Mouse (Mus musculus) testis, postnatal 10 days (tissue): ENCODE measurements around the gene Fam172a.
A peak's percentile ranks its signal among the peaks of the same experiment; 100 is the strongest.

ENCODE experiments used
- DNase-seq: peaks from one replicate; pipeline ENCODE4 v3.0.0; 2021; ENCODE audit warnings: low spot score

The Fam172a gene

GRCm38 (mm10) chr13:78200407-78200806 lies 498.6 kb downstream of the Fam172a start:
- DNase-seq: no peak

GRCm38 (mm10) chr13:78200991-78201870 lies 499.4 kb downstream of the Fam172a start:
- DNase-seq: peak; percentile 87

- no peak for DNase-seq
Observed at GRCm38 (mm10) chr13:78201871-78202565, 500.2 kb downstream of the Fam172a start.

GRCm38 (mm10) chr13:78202574-78203347 lies 500.9 kb downstream of the Fam172a start:
- no peak for DNase-seq

- DNase-seq: peak; percentile 62
Observed at GRCm38 (mm10) chr13:78203348-78204061, 501.7 kb downstream of the Fam172a start.

GRCm38 (mm10) chr13:78205426-78205825 lies 503.6 kb downstream of the Fam172a start:
- no peak for DNase-seq

GRCm38 (mm10) chr13:78206891-78207430 lies 505.1 kb downstream of the Fam172a start:
- DNase-seq: no peak

- DNase-seq: no peak
Observed at GRCm38 (mm10) chr13:78207796-78208645, 506.2 kb downstream of the Fam172a start.

- no peak for DNase-seq
Observed at GRCm38 (mm10) chr13:78208689-78209410, 507.0 kb downstream of the Fam172a start.

GRCm38 (mm10) chr13:78209611-78210028 lies 507.8 kb downstream of the Fam172a start:
- DNase-seq: no peak

GRCm38 (mm10) chr13:78210029-78210747 lies 508.4 kb downstream of the Fam172a start:
- no peak for DNase-seq

GRCm38 (mm10) chr13:78210748-78211089 lies 508.9 kb downstream of the Fam172a start:
- no peak for DNase-seq

GRCm38 (mm10) chr13:78211231-78212010 lies 509.6 kb downstream of the Fam172a start:
- no peak for DNase-seq

- no peak for DNase-seq
Observed at GRCm38 (mm10) chr13:78212111-78212510, 510.3 kb downstream of the Fam172a start.

- DNase-seq: no peak
Observed at GRCm38 (mm10) chr13:78213155-78213554, 511.3 kb downstream of the Fam172a start.

- no peak for DNase-seq
Observed at GRCm38 (mm10) chr13:78215223-78215622, 513.4 kb downstream of the Fam172a start.
